Mouse (Mus musculus) CD4-positive naive resting alpha-beta T cell, adult 57 days (primary cell): Measurements from ENCODE around the gene Phrf1. TPM values are rescaled to one million over a fixed set of nuclear protein-coding genes. Genes with fewer than 3 reads are reported as not detected.

Experiments used
- total RNA-seq: library from RNA; stranded (reverse); gene quantifications from one replicate; pipeline ENCODE4 v1.2.4, GENCODE M21; 2023

Phrf1 gene
- total RNA-seq = 165 TPM

GRCm38 (mm10) chr7:141228279-141229067, at the start of gene Phrf1:
Gene Phrf1, plus strand, starts transcription at chr7:141228784.

GRCm38 (mm10) chr7:141193948-141194347, 34.6 kb upstream of the Phrf1 start, which contains the start of the genes Hras and Lrrc56:
Gene Hras, minus strand, starts transcription at chr7:141194005.
Gene Lrrc56, plus strand, starts transcription at chr7:141194157.

GRCm38 (mm10) chr7:141213605-141214235, 14.9 kb upstream of the Phrf1 start, which contains the start of gene Lmntd2:
Gene Lmntd2, minus strand, starts transcription at chr7:141214080.

GRCm38 (mm10) chr7:141215101-141215879, 13.3 kb upstream of the Phrf1 start, which contains the start of gene Rassf7:
Gene Rassf7, plus strand, starts transcription at chr7:141215860.

GRCm38 (mm10) chr7:141265739-141266561, 37.4 kb downstream of the Phrf1 start, which contains the start of gene Irf7:
Gene Irf7, minus strand, starts transcription at chr7:141266481.

GRCm38 (mm10) chr7:141276546-141276945, 48.0 kb downstream of the Phrf1 start, which contains the start of gene Cdhr5:
Gene Cdhr5, minus strand, starts transcription at chr7:141276786.

GRCm38 (mm10) chr7:141278766-141279590, 50.4 kb downstream of the Phrf1 start, which contains the start of gene Sct:
Gene Sct, minus strand, starts transcription at chr7:141279133.

GRCm38 (mm10) chr7:141291921-141292582, 63.5 kb downstream of the Phrf1 start, which contains the start of gene Drd4:
Gene Drd4, plus strand, starts transcription at chr7:141292006.

Other genes starting within 250 kb of the Phrf1 start
- 12.2 TPM for gene Ifitm3, start 218.0 kb upstream of the Phrf1 start, total RNA-seq
- 1.9 TPM for gene Ifitm6, start 210.9 kb upstream of the Phrf1 start, total RNA-seq
- not detected for gene Gm17387, start 199.7 kb upstream of the Phrf1 start, total RNA-seq
- gene B4galnt4, start 167.7 kb upstream of the Phrf1 start, total RNA-seq = 1.3 TPM
- gene Pkp3, start 150.6 kb upstream of the Phrf1 start, total RNA-seq = 39.7 TPM
- gene Sigirr, start 128.2 kb upstream of the Phrf1 start, total RNA-seq = 76.9 TPM
- 0.30 TPM for gene Ano9, start 111.0 kb upstream of the Phrf1 start, total RNA-seq
- gene Ptdss2, start 106.4 kb upstream of the Phrf1 start, total RNA-seq = 12.8 TPM
- 43.4 TPM for gene Rnh1, start 55.9 kb upstream of the Phrf1 start, total RNA-seq
- 31.0 TPM for gene Hras, start 34.8 kb upstream of the Phrf1 start, total RNA-seq
- gene Lrrc56, start 34.6 kb upstream of the Phrf1 start, total RNA-seq = 4.7 TPM
- 3.3 TPM for gene Lmntd2, start 14.7 kb upstream of the Phrf1 start, total RNA-seq
- gene Rassf7, start 12.9 kb upstream of the Phrf1 start, total RNA-seq = 10.2 TPM
- 47.4 TPM for gene Irf7, start 37.7 kb downstream of the Phrf1 start, total RNA-seq
- gene Cdhr5, start 48.0 kb downstream of the Phrf1 start, total RNA-seq = not detected
- not detected for gene Sct, start 50.3 kb downstream of the Phrf1 start, total RNA-seq
- gene Drd4, start 63.2 kb downstream of the Phrf1 start, total RNA-seq = not detected
- 68.8 TPM for gene Deaf1, start 98.9 kb downstream of the Phrf1 start, total RNA-seq
- 24.8 TPM for gene Tmem80, start 99.0 kb downstream of the Phrf1 start, total RNA-seq
- gene Eps8l2, start 110.1 kb downstream of the Phrf1 start, total RNA-seq = 0.65 TPM
- gene Taldo1, start 163.4 kb downstream of the Phrf1 start, total RNA-seq = 98.5 TPM
- gene Gatd1, start 185.4 kb downstream of the Phrf1 start, total RNA-seq = 37.5 TPM
- gene Cend1, start 200.7 kb downstream of the Phrf1 start, total RNA-seq = not detected
- 49.9 TPM for gene Slc25a22, start 209.1 kb downstream of the Phrf1 start, total RNA-seq
- 2.7 TPM for gene Pidd1, start 215.2 kb downstream of the Phrf1 start, total RNA-seq
- gene Rplp2, start 218.6 kb downstream of the Phrf1 start, total RNA-seq = 3,316 TPM
- 61.0 TPM for gene Pnpla2, start 226.4 kb downstream of the Phrf1 start, total RNA-seq
- 1.7 TPM for gene Cracr2b, start 232.3 kb downstream of the Phrf1 start, total RNA-seq
- 8.9 TPM for gene Cd151, start 238.6 kb downstream of the Phrf1 start, total RNA-seq
- gene Polr2l, start 246.3 kb downstream of the Phrf1 start, total RNA-seq = 19.9 TPM
- 2.1 TPM for gene Tspan4, start 246.5 kb downstream of the Phrf1 start, total RNA-seq